Mouse (Mus musculus) MEL (cell line): Measurements from ENCODE around the gene Jmjd1c.

ENCODE experiments used
- CTCF ChIP-seq, 3 experiments: IDR thresholded peaks in 2 of 3; conservative IDR thresholded peaks in 1 of 3; 2 replicates each; pipeline ENCODE4 v1.5.1; 2011 to 2012; ENCODE audit warnings: low read length in 3 of 3, low read depth in 2 of 3, mild to moderate bottlenecking in 2 of 3, improper control_type of control experiment in 1 of 3, inconsistent platforms in 1 of 3, mixed read lengths in 1 of 3, moderate library complexity in 1 of 3; ENCODE audit not compliant: control insufficient read depth in 1 of 3, insufficient read depth in 1 of 3, poor library complexity in 1 of 3, severe bottlenecking in 1 of 3
- MAFK ChIP-seq: IDR thresholded peaks from 2 replicates; pipeline ENCODE4 v1.6.1; 2011; ENCODE audit warnings: low read depth, mild to moderate bottlenecking, low read length, improper control_type of control experiment, borderline replicate concordance
- ZNF384 ChIP-seq: IDR thresholded peaks from 2 replicates; pipeline ENCODE4 v1.6.1; 2012; ENCODE audit warnings: low read depth, mild to moderate bottlenecking, inconsistent platforms, low read length, improper control_type of control experiment

DNA sequence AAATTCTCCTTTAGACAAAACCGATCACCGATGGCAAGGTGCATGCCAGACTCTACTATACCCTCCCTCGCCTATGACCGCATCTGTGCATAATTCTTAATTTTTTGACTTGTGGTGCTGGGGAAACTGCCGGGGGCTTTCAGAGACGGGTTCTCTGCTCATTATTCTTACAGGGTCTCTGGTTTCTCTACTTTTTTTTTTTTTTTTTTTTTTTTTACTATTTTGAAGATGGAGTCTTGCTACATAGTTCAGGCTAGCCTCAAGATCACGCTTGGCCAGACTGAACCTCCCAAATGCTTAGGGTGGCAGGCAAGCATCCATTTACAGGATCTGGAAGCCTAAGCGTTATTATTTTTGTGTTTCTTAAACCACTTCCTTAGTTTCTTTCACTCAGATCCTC is 22.3 kb upstream of the Jmjd1c start:
- TF ChIP-seq ZNF384 (no peak), CTCF (IDR thresholded peaks at IDR 0.05 in 2 of 3, conservative IDR thresholded peaks at IDR 0.05 in 1 of 3; ENCODE audit: control insufficient read depth in 1 of 3, insufficient read depth in 1 of 3, low read depth in 2 of 3, low read length in 3 of 3, poor library complexity in 1 of 3, severe bottlenecking in 1 of 3) (no peak), MAFK (no peak)
